Mouse (Mus musculus) urinary bladder, postnatal 25 days (tissue): ENCODE measurements around the gene Rai14.

Experiments
- DNase-seq: peaks from one replicate; pipeline ENCODE4 v3.0.0; 2022; ENCODE audit warnings: low spot score

Rai14 gene

GRCm38 (mm10) chr15:10648372-10649109 lies 65.9 kb downstream of the Rai14 start:
- no peak for DNase-seq

- no peak for DNase-seq
Measured at GRCm38 (mm10) chr15:10646297-10646696, 68.1 kb downstream of the Rai14 start.

GRCm38 (mm10) chr15:10645101-10645500 lies 69.3 kb downstream of the Rai14 start:
- DNase-seq, result no peak

- DNase-seq, result no peak
Measured at GRCm38 (mm10) chr15:10643819-10644218, 70.6 kb downstream of the Rai14 start.

- no peak for DNase-seq
Measured at GRCm38 (mm10) chr15:10643224-10643623, 71.2 kb downstream of the Rai14 start.

GRCm38 (mm10) chr15:10642419-10642818 lies 72.0 kb downstream of the Rai14 start:
- DNase-seq, result no peak

GRCm38 (mm10) chr15:10640721-10641120 lies 73.7 kb downstream of the Rai14 start:
- DNase-seq, result no peak

- no peak for DNase-seq
Measured at GRCm38 (mm10) chr15:10637251-10637793, 77.1 kb downstream of the Rai14 start.

- DNase-seq, result no peak
Measured at GRCm38 (mm10) chr15:10636844-10637243, 77.6 kb downstream of the Rai14 start.

GRCm38 (mm10) chr15:10635121-10635520 lies 79.3 kb downstream of the Rai14 start:
- no peak for DNase-seq

GRCm38 (mm10) chr15:10634176-10634575 lies 80.2 kb downstream of the Rai14 start:
- DNase-seq, result no peak

- DNase-seq, result no peak
Measured at GRCm38 (mm10) chr15:10633381-10633780, 81.0 kb downstream of the Rai14 start.

GRCm38 (mm10) chr15:10632581-10632980 lies 81.8 kb downstream of the Rai14 start:
- DNase-seq, result no peak

GRCm38 (mm10) chr15:10632060-10632459 lies 82.4 kb downstream of the Rai14 start:
- no peak for DNase-seq

- DNase-seq, result no peak
Measured at GRCm38 (mm10) chr15:10631541-10631940, 82.9 kb downstream of the Rai14 start.

- no peak for DNase-seq
Measured at GRCm38 (mm10) chr15:10628980-10629346, 85.5 kb downstream of the Rai14 start.

GRCm38 (mm10) chr15:10628131-10628979 lies 86.1 kb downstream of the Rai14 start:
- no peak for DNase-seq

- DNase-seq, result no peak
Measured at GRCm38 (mm10) chr15:10623571-10624227, 90.7 kb downstream of the Rai14 start.

- DNase-seq, result no peak
Measured at GRCm38 (mm10) chr15:10621194-10621593, 93.2 kb downstream of the Rai14 start.

- no peak for DNase-seq
Measured at GRCm38 (mm10) chr15:10619678-10620077, 94.7 kb downstream of the Rai14 start.

GRCm38 (mm10) chr15:10618276-10618675 lies 96.1 kb downstream of the Rai14 start:
- DNase-seq, result no peak

GRCm38 (mm10) chr15:10616001-10616400 lies 98.4 kb downstream of the Rai14 start:
- no peak for DNase-seq
